Mouse (Mus musculus) midbrain, embryonic 16.5 days (tissue): ENCODE data around the gene Higd1c. TPM values are rescaled to one million over a fixed set of nuclear protein-coding genes. Genes with fewer than 3 reads are reported as not detected.
"Not testable (repeated sequence)": the region's sequence is repeated elsewhere in the genome, so short reads cannot be mapped to it uniquely, and the experiment has no call there.

Experiments
- ATAC-seq: fragments of 200-750 bp; cut with Nextera tagmentation; 2 replicates; pipeline ENCODE4 v1.8.0; 2017; ENCODE audit warnings: moderate TSS enrichment
- H3K27ac ChIP-seq: fragments of 300-500 bp; sonication (generic); 2 replicates; pipeline ENCODE4 v1.5.1; 2014; ENCODE audit warnings: mild to moderate bottlenecking, low read length, mixed read lengths
- H3K27me3 ChIP-seq: fragments of 300-500 bp; sonication (generic); 2 replicates; pipeline ENCODE4 v1.6.1; 2014; ENCODE audit warnings: low read depth, low read length, mixed read lengths; ENCODE audit not compliant: control insufficient read depth, insufficient read depth
- H3K36me3 ChIP-seq: fragments of 300-500 bp; sonication (generic); 2 replicates; pipeline ENCODE4 v1.6.1; 2014; ENCODE audit warnings: mild to moderate bottlenecking, low read length, moderate library complexity, mixed read lengths; ENCODE audit not compliant: control insufficient read depth, insufficient read depth
- H3K4me1 ChIP-seq: fragments of 300-500 bp; sonication (generic); 2 replicates; pipeline ENCODE4 v1.6.1; 2014; ENCODE audit warnings: mild to moderate bottlenecking, low read length, mixed read lengths; ENCODE audit not compliant: control insufficient read depth, insufficient read depth
- H3K4me2 ChIP-seq: fragments of 300-500 bp; sonication (generic); 2 replicates; pipeline ENCODE4 v1.6.1; 2014; ENCODE audit warnings: mild to moderate bottlenecking, low read length, mixed read lengths
- H3K4me3 ChIP-seq: fragments of 300-500 bp; sonication (generic); 2 replicates; pipeline ENCODE4 v1.5.1; 2014; ENCODE audit warnings: low read depth, mild to moderate bottlenecking, low read length, moderate library complexity, mixed read lengths
- H3K9ac ChIP-seq: fragments of 300-500 bp; sonication (generic); 2 replicates; pipeline ENCODE4 v1.6.1; 2014; ENCODE audit warnings: low read depth, low read length, mixed read lengths
- H3K9me3 ChIP-seq: fragments of 300-500 bp; sonication (generic); replicated peaks from 2 replicates; pipeline ENCODE4 v1.6.1; 2014; ENCODE audit warnings: mild to moderate bottlenecking, low read length, mixed read lengths; ENCODE audit not compliant: control insufficient read depth, poor library complexity, severe bottlenecking
- WGBS: fragments of 180-500 bp; shearing (Covaris S2); extraction: QIAGEN DNeasy Blood & Tissue Kit; methylation state at CpG from one replicate; pipeline ENCODE4 v1.1.7; 2014; 5-methylcytosine and 5-hydroxymethylcytosine counted together
- polyA plus RNA-seq: library from polyadenylated mRNA; unstranded; fragments of >200 nt; fragmentation: Nextera tagmentation; extraction: Ambion mirVana; gene quantifications from 2 replicates; pipeline ENCODE4 v1.2.1, GENCODE M21; 2015

Higd1c gene
- polyA plus RNA-seq, 1 experiment from 2014 or later = not detected

DNA sequence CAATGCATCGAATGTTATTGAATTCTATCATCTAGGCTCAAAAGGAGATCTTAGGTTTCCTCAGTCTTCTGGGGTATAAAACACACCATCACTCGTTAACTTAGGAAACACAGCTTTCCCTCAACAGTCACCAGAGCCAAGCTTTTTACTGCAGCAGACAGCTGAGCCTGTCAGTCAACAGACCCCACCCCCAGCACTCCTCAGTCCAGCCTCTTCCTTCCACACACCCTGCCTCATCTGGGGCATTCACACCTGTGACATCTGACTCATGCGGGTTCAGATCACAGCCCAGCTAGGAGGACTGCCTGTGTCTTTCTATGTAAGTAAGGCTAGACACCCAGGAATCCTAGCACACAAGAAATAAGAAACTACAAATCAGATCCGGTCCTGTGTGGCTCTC is 49.7 kb downstream of the Higd1c start:
- no peak overlapping the region for H3K27ac ChIP-seq
- H3K4me3 ChIP-seq = no peak overlapping the region
- H3K4me2 ChIP-seq = no peak overlapping the region
- WGBS = 73% methylated on average over 4 of the region's 4 CpGs
- no peaks in the 10 kb centered on the region for H3K9me3 ChIP-seq
- H3K4me1 ChIP-seq = no peaks in the 10 kb centered on the region
- no peak overlapping the region for H3K9ac ChIP-seq
- no peak for ATAC-seq
- H3K27me3 ChIP-seq = no peaks in the 10 kb centered on the region
- H3K36me3 ChIP-seq = 0 out of 2 replicates have a peak, but pooled peaks cover 9% of the 10 kb centered on the region

DNA sequence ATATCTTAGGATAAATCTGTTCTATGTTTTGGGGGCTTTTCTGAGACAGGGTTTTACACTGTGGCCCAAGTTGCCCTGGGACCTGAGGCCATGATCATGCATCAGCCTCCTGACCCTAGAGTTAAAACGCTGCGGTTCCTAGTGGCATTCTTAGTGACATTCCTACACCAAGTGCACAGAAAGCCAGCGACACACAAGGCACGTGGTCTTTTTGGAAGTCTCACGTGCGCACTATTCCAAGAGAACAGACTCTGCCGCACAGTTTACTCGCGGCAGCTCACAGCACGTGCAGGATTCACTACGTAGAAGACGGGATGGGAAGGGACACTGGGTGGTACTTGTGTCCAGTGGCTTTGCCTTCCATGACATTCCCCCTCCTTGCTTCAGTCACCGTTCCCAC is 50.6 kb downstream of the Higd1c start:
- H3K9me3 ChIP-seq = no peaks in the 10 kb centered on the region
- 97% methylated on average over 13 of the region's 13 CpGs for WGBS
- no peak overlapping the region for H3K4me3 ChIP-seq
- no peak overlapping the region for H3K4me2 ChIP-seq
- no peak overlapping the region for H3K9ac ChIP-seq
- H3K27ac ChIP-seq = no peak overlapping the region
- no peak for ATAC-seq
- H3K4me1 ChIP-seq = 0 out of 2 replicates have a peak, but pooled peaks cover 7% of the 10 kb centered on the region
- H3K36me3 ChIP-seq = 0 out of 2 replicates have a peak, but pooled peaks cover 4% of the 10 kb centered on the region
- no peaks in the 10 kb centered on the region for H3K27me3 ChIP-seq

DNA sequence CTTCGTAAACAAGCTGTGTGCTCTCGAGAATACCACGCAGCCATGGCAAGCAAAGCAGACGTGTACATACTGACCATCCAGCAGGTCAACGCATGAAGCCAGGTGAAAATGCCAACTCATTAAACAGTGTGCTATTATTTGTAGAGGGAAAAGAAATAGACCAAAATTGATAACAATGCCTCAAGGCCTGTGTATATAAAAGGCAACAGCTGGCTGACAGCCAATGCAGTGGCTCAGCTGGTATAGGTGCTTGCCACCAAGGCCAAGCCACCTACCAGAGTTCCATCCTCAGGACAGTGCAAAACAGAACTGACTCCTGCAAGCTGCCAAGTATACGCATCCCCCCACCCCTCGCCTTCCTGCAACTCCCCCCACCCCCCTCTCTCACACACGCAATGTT is 51.3 kb downstream of the Higd1c start:
- Histone ChIP-seq H3K4me2 (no peak overlapping the region), H3K4me3 (no peak overlapping the region), H3K9me3 (no peaks in the 10 kb centered on the region), H3K27me3 (no peaks in the 10 kb centered on the region), H3K9ac (no peak overlapping the region), H3K36me3 (no peaks in the 10 kb centered on the region), H3K27ac (no peak overlapping the region), H3K4me1 (peaks cover 12% of the 10 kb centered on the region; the same call in 1 of the 2 replicates)
- 88% methylated on average over 8 of the region's 8 CpGs for WGBS
- ATAC-seq = no peak

DNA sequence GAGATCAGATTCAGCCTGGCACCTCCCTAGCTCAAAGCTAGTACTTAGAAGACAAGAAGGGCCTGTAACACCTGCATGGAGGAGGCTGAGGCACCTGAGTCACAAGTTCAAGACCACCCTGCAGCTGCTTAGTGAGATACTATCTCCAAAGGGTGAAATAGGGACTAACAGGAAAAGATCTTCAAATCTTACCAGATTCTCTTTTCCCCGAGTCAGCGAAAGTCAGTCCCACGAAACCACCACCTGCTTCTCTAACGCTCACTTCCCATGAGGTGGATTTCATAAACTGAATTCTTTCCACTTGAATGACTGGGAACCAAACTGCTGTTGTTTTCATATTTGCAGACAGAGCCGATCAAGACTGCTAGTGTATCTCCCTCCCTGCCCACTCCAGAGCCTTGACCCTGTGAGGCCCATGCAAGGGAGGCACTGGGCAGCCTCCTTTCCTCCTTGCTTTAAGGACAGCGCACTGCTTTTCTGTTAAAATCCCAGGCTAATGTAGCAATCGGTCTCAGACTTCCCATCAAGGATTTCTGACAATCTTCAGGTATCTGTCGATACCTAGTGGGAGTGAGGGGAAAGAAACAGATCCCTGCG is 53.6 kb downstream of the Higd1c start:
- H3K9ac ChIP-seq = no peak overlapping the region
- H3K27me3 ChIP-seq = no peaks in the 10 kb centered on the region
- H3K27ac ChIP-seq = no peak overlapping the region
- H3K4me3 ChIP-seq = no peak overlapping the region
- 88% methylated on average over 9 of the region's 9 CpGs for WGBS
- no peaks in the 10 kb centered on the region for H3K36me3 ChIP-seq
- peaks cover 24% of the 10 kb centered on the region for H3K4me1 ChIP-seq
- no peak overlapping the region for H3K4me2 ChIP-seq
- ATAC-seq = no peak
- no peaks in the 10 kb centered on the region for H3K9me3 ChIP-seq

DNA sequence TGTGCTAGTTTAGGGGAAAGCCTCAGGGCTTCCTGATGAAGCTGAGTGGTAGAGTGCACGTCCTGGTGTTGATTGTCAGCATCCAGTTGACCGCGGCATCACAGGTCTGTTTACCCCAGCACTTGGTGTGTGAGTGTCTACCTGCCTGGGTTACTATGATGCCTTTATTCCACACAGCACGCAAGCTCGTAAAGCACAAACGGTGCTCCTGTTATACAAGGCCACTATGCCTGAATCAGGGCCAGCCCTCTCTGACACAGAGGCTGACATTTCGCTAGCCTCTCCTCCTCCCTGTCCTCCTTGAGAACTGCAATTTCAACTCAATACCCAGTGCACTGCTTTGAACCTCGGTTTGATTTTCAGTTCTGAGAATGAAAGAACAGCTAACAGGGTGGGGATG is 55.0 kb downstream of the Higd1c start:
- Histone ChIP-seq H3K9ac (0 out of 2 replicates have a peak overlapping the region, but pooled peaks have one; percentile 39), H3K36me3 (no peaks in the 10 kb centered on the region), H3K27ac (no peak overlapping the region), H3K4me2 (no peak overlapping the region), H3K4me3 (no peak overlapping the region), H3K27me3 (peaks cover 2% of the 10 kb centered on the region; the same call in 1 of the 2 replicates), H3K4me1 (peaks cover 33% of the 10 kb centered on the region), H3K9me3 (no peaks in the 10 kb centered on the region)
- ATAC-seq = no peak
- 67% methylated on average over 8 of the region's 8 CpGs for WGBS

DNA sequence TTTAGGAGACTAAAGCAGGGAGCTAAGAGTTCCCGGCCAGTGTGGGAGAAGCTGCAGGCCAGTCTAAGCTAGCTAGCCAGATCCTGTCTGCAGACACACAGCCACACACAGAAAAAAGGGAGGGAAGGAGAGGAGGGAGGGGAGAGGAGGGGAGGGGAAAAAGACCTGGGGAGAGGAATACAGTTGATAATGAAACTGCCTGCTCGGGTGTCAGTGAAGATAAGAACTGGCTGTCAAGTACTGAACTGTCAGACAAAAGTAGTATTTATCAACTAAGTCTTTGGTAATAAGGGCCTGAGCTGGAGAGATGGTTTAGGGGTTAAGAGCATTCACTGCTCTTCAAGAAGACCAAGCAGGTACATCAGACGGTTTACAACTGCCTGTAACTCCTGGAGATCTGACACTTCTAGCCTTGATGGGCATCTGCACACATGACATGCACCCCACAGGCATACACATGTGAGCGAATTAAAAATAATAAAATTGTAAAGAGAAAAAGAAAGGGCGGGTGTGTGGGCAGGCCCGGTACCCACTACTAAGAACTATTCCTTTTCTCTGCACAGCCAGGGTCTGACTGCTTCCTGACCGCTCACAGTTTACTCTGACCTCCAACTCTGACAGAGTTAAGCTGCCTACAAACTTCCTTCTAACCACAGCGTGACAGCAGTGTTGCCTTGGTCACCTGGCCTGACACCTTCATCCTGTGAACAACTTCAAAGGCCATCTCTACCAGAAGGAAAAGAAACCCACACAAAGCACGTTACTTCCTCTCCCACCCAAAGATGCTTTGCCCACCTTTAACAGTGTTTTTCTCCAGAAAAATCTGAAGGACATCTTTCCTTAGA is 55.8 kb downstream of the Higd1c start:
- no peak for ATAC-seq
- Histone ChIP-seq H3K9me3 (no peaks in the 10 kb centered on the region), H3K4me1 (peaks cover 33% of the 10 kb centered on the region), H3K27ac (no peak overlapping the region), H3K9ac (no peak overlapping the region), H3K36me3 (no peaks in the 10 kb centered on the region), H3K4me2 (no peak overlapping the region), H3K4me3 (no peak overlapping the region), H3K27me3 (peaks cover 9% of the 10 kb centered on the region)
- WGBS = 61% methylated on average over 9 of the region's 9 CpGs

DNA sequence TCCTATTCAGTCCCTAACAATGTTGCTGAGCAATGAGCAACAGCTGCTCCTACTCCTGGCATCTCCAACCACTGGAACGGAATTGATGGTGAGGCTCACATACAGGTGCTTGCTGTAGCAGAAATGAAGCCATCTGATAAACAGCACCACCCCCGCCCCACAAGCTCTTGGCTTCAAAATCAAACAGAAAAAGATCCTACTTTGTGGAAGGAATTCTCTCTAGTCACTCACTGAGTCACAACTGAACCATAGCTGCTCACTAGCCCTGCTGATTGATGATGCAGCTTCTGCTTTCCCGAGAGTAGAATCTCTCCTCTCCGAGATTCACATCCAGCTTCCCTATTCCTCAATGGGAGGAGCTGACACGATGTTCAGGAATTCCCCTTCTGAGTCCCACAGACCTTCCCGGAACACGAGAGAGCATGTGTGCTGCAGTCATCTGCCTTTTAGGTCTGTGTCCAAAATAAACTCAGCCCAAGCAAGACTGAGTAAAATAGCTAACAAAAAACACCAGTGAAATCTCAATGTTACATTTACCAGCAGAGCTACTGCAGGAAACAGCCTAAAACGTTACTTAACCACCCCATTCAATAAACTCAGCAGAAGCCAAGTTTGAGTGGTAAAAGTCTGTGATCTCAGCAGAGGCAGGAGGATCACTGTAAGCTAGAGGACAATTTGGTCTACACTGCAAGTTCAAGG is 56.9 kb downstream of the Higd1c start:
- Histone ChIP-seq H3K27me3 (peaks cover 19% of the 10 kb centered on the region), H3K4me3 (peak overlapping the region; percentile 97; the same call in 1 of the 2 replicates), H3K4me2 (peak overlapping the region; percentile 92), H3K27ac (no peak overlapping the region), H3K9ac (peak overlapping the region; percentile 15; the same call in 1 of the 2 replicates), H3K9me3 (no peaks in the 10 kb centered on the region), H3K4me1 (peaks cover 33% of the 10 kb centered on the region), H3K36me3 (no peaks in the 10 kb centered on the region)
- ATAC-seq = no peak
- WGBS = 46% methylated on average over 8 of the region's 8 CpGs

GRCm38 (mm10) chr15:100421758-100422197 is 57.4 kb downstream of the Higd1c start, which contains the start of gene Gm5475:
Gene Gm5475 (plus strand): TSS chr15:100422147.
- not testable (repeated sequence) for H3K36me3 ChIP-seq, ATAC-seq, H3K9me3 ChIP-seq
- peak within 1 kb of the TSS; percentile 97 for H3K4me3 ChIP-seq
- H3K27me3 ChIP-seq = peaks cover 20% of the 10 kb centered on the region
- H3K9ac ChIP-seq = peak within 1 kb of the TSS; percentile 89
- H3K4me1 ChIP-seq = peaks cover 33% of the 10 kb centered on the region
- WGBS = 30% methylated on average over 3 of the region's 3 CpGs
- peak within 1 kb of the TSS; percentile 92 for H3K4me2 ChIP-seq
- H3K27ac ChIP-seq = peak within 1 kb of the TSS; percentile 23
